ENCODE assay signal across 28 mouse cellular contexts in genomic region chr19:30483436-30483835, GRCm38 (mm10).
A peak's percentile ranks its signal among the peaks of the same experiment; 100 is the strongest.
DNase-seq lines count a peak whose midpoint lies in the region; ATAC-seq and TF ChIP-seq lines count a peak whose summit lies in the region.
"Had no signal": no experiment of that assay in that cellular context is flagged by ENCODE, and none has a peak within 500 bp of the region (broad histone marks: within the 10 kb centered on the region; RNA-seq: fewer than 3 reads in every experiment).

No protein-coding gene starts in this region.

- H3K36me3 ChIP-seq in forebrain, embryonic 14.5 days (ENCODE audit: control insufficient read depth, insufficient read depth, low read length), result no peaks in the 10 kb centered on the region
- H3K36me3 ChIP-seq in forebrain, embryonic 11.5 days (ENCODE audit: control insufficient read depth, insufficient read depth, low read length), result no peaks in the 10 kb centered on the region
- H3K36me3 ChIP-seq in midbrain, embryonic 14.5 days (ENCODE audit: control insufficient read depth, insufficient read depth, low read length), result no peaks in the 10 kb centered on the region
- no peaks in the 10 kb centered on the region for H3K36me3 ChIP-seq in midbrain, embryonic 15.5 days (replicated peaks)
- no peaks in the 10 kb centered on the region for H3K36me3 ChIP-seq in ES-E14 (ENCODE audit: control insufficient read depth, insufficient read depth, low read length, poor library complexity, severe bottlenecking)
- no peaks in the 10 kb centered on the region for H3K36me3 ChIP-seq in embryonic facial prominence, embryonic 14.5 days (ENCODE audit: control insufficient read depth, insufficient read depth, low read length)
- H3K36me3 ChIP-seq: embryonic facial prominence, embryonic 15.5 days; hindbrain, embryonic 12.5 days; limb, embryonic 12.5 days; liver, embryonic 15.5 days; lung, embryonic 15.5 days; midbrain, embryonic 12.5 days had no signal

- 11% methylated on average over 4 of the region's 4 CpGs for WGBS in forebrain, embryonic 14.5 days
- WGBS in forebrain, embryonic 11.5 days, result 30% methylated on average over 4 of the region's 4 CpGs
- WGBS in midbrain, embryonic 14.5 days, result 23% methylated on average over 4 of the region's 4 CpGs
- WGBS in midbrain, embryonic 15.5 days, result 20% methylated on average over 4 of the region's 4 CpGs
- 41% methylated on average over 4 of the region's 4 CpGs for WGBS in embryonic facial prominence, embryonic 14.5 days

- DNase-seq in forebrain, embryonic 14.5 days (ENCODE audit: low spot score), result peak; percentile 23
- no peak for DNase-seq in forebrain, embryonic 11.5 days (ENCODE audit: low spot score)
- DNase-seq in midbrain, embryonic 14.5 days, result peak; percentile 20
- no peak for DNase-seq in ES-E14 (ENCODE audit: low read depth, low spot score)
- peak; percentile 17 for DNase-seq in embryonic facial prominence, embryonic 14.5 days (ENCODE audit: low spot score)
- DNase-seq in adrenal gland, adult 8-10 months, result no peak
- DNase-seq: adrenal gland, postnatal 36 days; cerebellum, adult 8-10 months; embryo, embryonic 11 days; gastrocnemius, postnatal 14 days; heart, postnatal 14 days; kidney, adult 11 months; kidney, postnatal 25 days; right cerebral cortex, adult 18-20 months; right cerebral cortex, postnatal 4 days; thymus, adult 2 months; thymus, postnatal 36 days had no signal

- no peaks in the 10 kb centered on the region; the same call in 1 of the 2 replicates for H3K4me1 ChIP-seq in forebrain, embryonic 14.5 days (ENCODE audit: control insufficient read depth, insufficient read depth, low read length)
- H3K4me1 ChIP-seq in forebrain, embryonic 11.5 days (replicated peaks; ENCODE audit: control insufficient read depth, insufficient read depth, low read length), result no peaks in the 10 kb centered on the region; the same call in 1 of the 2 replicates
- H3K4me1 ChIP-seq in midbrain, embryonic 14.5 days (ENCODE audit: control insufficient read depth, insufficient read depth, low read length), result no peaks in the 10 kb centered on the region
- H3K4me1 ChIP-seq in midbrain, embryonic 15.5 days, result no peaks in the 10 kb centered on the region
- peaks cover 0 to 5% of the 10 kb centered on the region in 2 experiments; a peak in 2 of 4 replicates for H3K4me1 ChIP-seq in ES-E14 (ENCODE audit: control insufficient read depth in 2 of 2, insufficient read depth in 2 of 2, low read length in 2 of 2, poor library complexity in 1 of 2)
- H3K4me1 ChIP-seq in embryonic facial prominence, embryonic 14.5 days (ENCODE audit: control insufficient read depth, insufficient read depth, low read length), result peaks cover 10% of the 10 kb centered on the region; the same call in 1 of the 2 replicates
- H3K4me1 ChIP-seq: forebrain, embryonic 13.5 days; hindbrain, embryonic 12.5 days; limb, embryonic 12.5 days; liver, embryonic 15.5 days; lung, embryonic 15.5 days; midbrain, embryonic 12.5 days had no signal

- no peak overlapping the region for H3K9ac ChIP-seq in forebrain, embryonic 14.5 days (ENCODE audit: low read length)
- no peak overlapping the region for H3K9ac ChIP-seq in forebrain, embryonic 11.5 days (ENCODE audit: low read length)
- no peak overlapping the region for H3K9ac ChIP-seq in midbrain, embryonic 14.5 days (replicated peaks; ENCODE audit: low read length)
- H3K9ac ChIP-seq in midbrain, embryonic 15.5 days, result no peak overlapping the region
- no peak overlapping the region for H3K9ac ChIP-seq in ES-E14 (ENCODE audit: insufficient read depth, low read depth, low read length, poor library complexity, severe bottlenecking)
- H3K9ac ChIP-seq in embryonic facial prominence, embryonic 14.5 days (ENCODE audit: low read depth, low read length), result no peak overlapping the region
- H3K9ac ChIP-seq: embryonic facial prominence, embryonic 15.5 days; forebrain, embryonic 13.5 days; hindbrain, embryonic 12.5 days; limb, embryonic 12.5 days; liver, embryonic 15.5 days; lung, embryonic 15.5 days; midbrain, embryonic 12.5 days had no signal

- no peak overlapping the region for H3K27ac ChIP-seq in forebrain, embryonic 14.5 days (ENCODE audit: low read depth, low read length)
- H3K27ac ChIP-seq in forebrain, embryonic 11.5 days (ENCODE audit: low read depth, low read length), result no peak overlapping the region
- H3K27ac ChIP-seq in midbrain, embryonic 14.5 days (replicated peaks; ENCODE audit: low read depth, low read length), result no peak overlapping the region
- no peak overlapping the region for H3K27ac ChIP-seq in midbrain, embryonic 15.5 days
- no peak overlapping the region for H3K27ac ChIP-seq in ES-E14 (ENCODE audit: insufficient read depth, low read depth, low read length, poor library complexity, severe bottlenecking)
- no peak overlapping the region for H3K27ac ChIP-seq in embryonic facial prominence, embryonic 14.5 days (replicated peaks; ENCODE audit: low read depth, low read length)
- H3K27ac ChIP-seq: embryonic facial prominence, embryonic 15.5 days; forebrain, embryonic 13.5 days; hindbrain, embryonic 12.5 days; layer of hippocampus, adult 2 months; left cerebral cortex, adult 2 months; limb, embryonic 12.5 days; liver, embryonic 15.5 days; lung, embryonic 15.5 days; midbrain, embryonic 12.5 days; stomach, postnatal 0 days had no signal

- H3K4me2 ChIP-seq in forebrain, embryonic 14.5 days (ENCODE audit: low read length), result no peak overlapping the region
- H3K4me2 ChIP-seq in forebrain, embryonic 11.5 days (ENCODE audit: low read depth, low read length, severe bottlenecking), result no peak overlapping the region
- H3K4me2 ChIP-seq in midbrain, embryonic 14.5 days (ENCODE audit: low read length), result no peak overlapping the region
- no peak overlapping the region for H3K4me2 ChIP-seq in midbrain, embryonic 15.5 days
- no peak overlapping the region for H3K4me2 ChIP-seq in embryonic facial prominence, embryonic 14.5 days (ENCODE audit: low read depth, low read length)
- H3K4me2 ChIP-seq: embryonic facial prominence, embryonic 15.5 days; forebrain, embryonic 13.5 days; hindbrain, embryonic 12.5 days; limb, embryonic 12.5 days; liver, embryonic 15.5 days; lung, embryonic 15.5 days; midbrain, embryonic 12.5 days had no signal

- no peak for ATAC-seq in forebrain, embryonic 14.5 days
- ATAC-seq in forebrain, embryonic 11.5 days (replicated peaks; ENCODE audit: low FRiP score), result no peak
- ATAC-seq in midbrain, embryonic 14.5 days (ENCODE audit: low FRiP score, low TSS enrichment), result no peak
- ATAC-seq in midbrain, embryonic 15.5 days (replicated peaks), result no peak
- ATAC-seq in embryonic facial prominence, embryonic 14.5 days (ENCODE audit: low read depth), result no peak
- ATAC-seq: forebrain, embryonic 13.5 days had no signal

- in situ Hi-C loops in ES-E14 (cut with MboI; ENCODE audit: low sequenced_read_pairs in 2 of 2, unreplicated experiment in 2 of 2), result no loop called here

- no peak overlapping the region for H3K4me3 ChIP-seq in forebrain, embryonic 14.5 days (ENCODE audit: low read depth, low read length)
- H3K4me3 ChIP-seq in forebrain, embryonic 11.5 days (ENCODE audit: low read depth, low read length), result no peak overlapping the region
- no peak overlapping the region for H3K4me3 ChIP-seq in midbrain, embryonic 14.5 days (replicated peaks; ENCODE audit: low read depth, low read length)
- no peak overlapping the region for H3K4me3 ChIP-seq in midbrain, embryonic 15.5 days
- no peak overlapping the region for H3K4me3 ChIP-seq in ES-E14 (ENCODE audit: insufficient read depth in 1 of 2, low read depth in 1 of 2, low read length in 2 of 2, poor library complexity in 1 of 2, severe bottlenecking in 1 of 2)
- no peak overlapping the region for H3K4me3 ChIP-seq in embryonic facial prominence, embryonic 14.5 days (ENCODE audit: low read depth, low read length)
- H3K4me3 ChIP-seq: embryonic facial prominence, embryonic 15.5 days; forebrain, embryonic 13.5 days; hindbrain, embryonic 12.5 days; layer of hippocampus, adult 2 months; left cerebral cortex, adult 2 months; limb, embryonic 12.5 days; liver, embryonic 15.5 days; lung, embryonic 15.5 days; midbrain, embryonic 12.5 days had no signal

- H3K27me3 ChIP-seq in forebrain, embryonic 14.5 days (replicated peaks; ENCODE audit: control insufficient read depth, insufficient read depth, low read length), result no peaks in the 10 kb centered on the region
- no peaks in the 10 kb centered on the region for H3K27me3 ChIP-seq in forebrain, embryonic 11.5 days (ENCODE audit: control insufficient read depth, insufficient read depth, low read length)
- H3K27me3 ChIP-seq in midbrain, embryonic 14.5 days (ENCODE audit: control insufficient read depth, insufficient read depth, low read length), result no peaks in the 10 kb centered on the region
- no peaks in the 10 kb centered on the region for H3K27me3 ChIP-seq in midbrain, embryonic 15.5 days (replicated peaks)
- H3K27me3 ChIP-seq in embryonic facial prominence, embryonic 14.5 days (replicated peaks; ENCODE audit: control insufficient read depth, insufficient read depth, low read length), result no peaks in the 10 kb centered on the region
- H3K27me3 ChIP-seq: embryonic facial prominence, embryonic 15.5 days; forebrain, embryonic 13.5 days; hindbrain, embryonic 12.5 days; limb, embryonic 12.5 days; liver, embryonic 15.5 days; lung, embryonic 15.5 days; midbrain, embryonic 12.5 days had no signal

- H3K9me3 ChIP-seq in forebrain, embryonic 14.5 days (replicated peaks; ENCODE audit: control insufficient read depth, low read length), result no peaks in the 10 kb centered on the region
- H3K9me3 ChIP-seq in forebrain, embryonic 11.5 days (ENCODE audit: control insufficient read depth, low read length), result no peaks in the 10 kb centered on the region
- no peaks in the 10 kb centered on the region for H3K9me3 ChIP-seq in midbrain, embryonic 14.5 days (ENCODE audit: control insufficient read depth, low read length)
- no peaks in the 10 kb centered on the region for H3K9me3 ChIP-seq in midbrain, embryonic 15.5 days
- no peaks in the 10 kb centered on the region for H3K9me3 ChIP-seq in ES-E14 (ENCODE audit: control insufficient read depth, insufficient read depth, low read depth, low read length)
- no peaks in the 10 kb centered on the region for H3K9me3 ChIP-seq in embryonic facial prominence, embryonic 14.5 days (ENCODE audit: control insufficient read depth, low read length)
- H3K9me3 ChIP-seq: embryonic facial prominence, embryonic 15.5 days; forebrain, embryonic 13.5 days; hindbrain, embryonic 12.5 days; limb, embryonic 12.5 days; liver, embryonic 15.5 days; lung, embryonic 15.5 days; midbrain, embryonic 12.5 days had no signal

TF ChIP-seq in ES-E14, 5 proteins besides CTCF, POLR2A, EP300 and RAD21:
- no peak for TF ChIP-seq CHD2 (IDR thresholded peaks at IDR 0.05; ENCODE audit: low read depth, low read length)
- TF ChIP-seq MAFK (IDR thresholded peaks at IDR 0.05; ENCODE audit: insufficient read depth, low read depth, low read length), result no peak
- peak; percentile 63 for TF ChIP-seq ZNF384 (IDR thresholded peaks at IDR 0.05; ENCODE audit: low read depth, low read length)
- no peak for TF ChIP-seq HCFC1 (IDR thresholded peaks at IDR 0.05; ENCODE audit: borderline replicate concordance, insufficient read depth, low read length)
- no peak for TF ChIP-seq ZC3H11A (IDR thresholded peaks at IDR 0.05; ENCODE audit: borderline replicate concordance, low read depth, low read length)

Comparison
In these comparisons a context has a peak if more than half of its experiments do, and no peak if none do; other contexts are left out.
1. DNase-seq: peak in forebrain, embryonic 14.5 days (single experiment), midbrain, embryonic 14.5 days (single experiment) and embryonic facial prominence, embryonic 14.5 days (single experiment); none in forebrain, embryonic 11.5 days (single experiment), ES-E14 (single experiment) and adrenal gland, adult 8-10 months (single experiment).